Mouse (Mus musculus): ENCODE results near the gene Radil.

The Radil gene

DNA sequence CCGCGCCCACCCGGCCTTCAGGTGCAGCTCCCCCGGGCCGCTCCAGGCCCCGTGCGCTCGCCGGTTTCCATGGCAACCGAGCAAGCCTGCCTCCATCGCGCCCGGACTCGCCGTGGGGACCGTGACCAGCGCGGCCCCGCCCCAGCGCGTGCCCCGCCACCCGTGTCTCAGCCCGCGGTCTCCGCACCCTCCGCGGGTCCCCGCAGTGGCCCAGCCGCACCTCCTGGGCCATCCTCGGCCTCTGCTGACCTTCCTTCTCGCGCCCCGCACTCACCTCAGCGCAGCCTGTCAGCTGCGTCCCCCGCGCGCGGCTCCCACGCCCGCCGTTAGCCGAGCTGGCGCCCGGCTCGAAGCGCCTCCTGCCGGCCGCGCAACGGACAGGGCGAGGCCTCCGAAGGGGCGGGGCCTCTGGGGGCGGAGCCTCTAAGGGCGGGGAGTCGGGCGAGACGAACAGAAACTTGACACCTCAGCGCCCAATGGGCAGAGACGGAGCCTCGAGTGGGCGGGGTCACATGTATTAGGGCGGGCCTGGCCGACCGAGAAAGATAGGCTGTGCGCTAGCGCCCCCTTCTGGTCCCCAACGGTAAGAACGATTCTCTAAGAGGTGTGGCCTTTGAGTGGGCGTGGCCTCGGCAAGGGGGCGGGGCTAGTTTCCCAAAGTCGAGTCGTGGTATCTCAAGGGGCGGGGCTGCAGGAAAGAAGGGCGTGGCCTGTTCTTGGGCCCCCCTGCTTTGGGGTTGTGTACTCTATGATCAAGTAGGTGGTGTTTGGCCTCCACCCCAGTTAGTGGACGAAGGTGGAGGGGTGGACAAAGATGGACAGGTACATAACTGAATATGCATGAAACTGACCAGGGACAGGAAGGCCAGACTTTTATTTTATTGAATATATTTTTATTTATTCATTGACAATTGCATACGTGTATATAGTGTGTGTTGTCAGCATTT lies at the start of gene Radil:
Gene Radil (minus strand): TSS at position 393 of the 947 bp plus-strand sequence.
- peak; percentile 98 for DNase-seq (ENCODE audit: low read depth, low spot score)

DNA sequence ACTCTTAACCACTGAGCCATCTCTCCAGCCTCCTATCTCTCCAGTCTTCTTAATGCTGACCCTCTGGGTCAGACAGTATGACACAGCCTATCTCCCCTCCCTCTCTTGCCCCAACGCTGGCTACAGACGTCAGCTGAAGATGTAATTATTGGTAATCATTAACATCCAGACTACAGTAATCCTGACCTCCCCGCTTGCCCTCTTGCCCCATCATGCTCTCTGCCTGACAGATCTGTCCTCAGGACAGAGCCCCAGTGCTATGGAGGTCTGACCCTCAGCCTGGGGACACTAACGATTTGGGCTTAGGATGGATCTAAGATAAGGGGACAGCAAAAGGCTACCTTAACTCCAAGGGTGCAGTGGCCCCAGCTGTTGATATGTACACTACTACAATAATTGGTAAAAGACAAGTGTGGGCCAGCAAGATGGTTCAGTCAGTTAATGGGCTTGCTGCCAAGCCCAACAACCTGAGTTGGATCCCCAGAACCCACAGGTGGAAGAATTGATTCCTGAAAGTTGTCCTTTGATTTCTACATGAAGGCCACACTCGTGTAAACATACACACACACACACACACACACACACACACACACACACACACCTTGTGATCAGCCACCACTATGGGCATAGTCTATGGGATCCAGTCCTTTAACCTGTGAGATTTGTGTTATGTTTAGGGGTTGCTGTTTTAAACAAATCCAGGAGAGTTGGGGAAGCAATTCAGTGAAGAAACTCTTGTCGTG lies 46.9 kb upstream of the Radil start:
- no peak for DNase-seq (ENCODE audit: low read depth, low spot score)

- DNase-seq (ENCODE audit: low read depth, low spot score): no peak
These were observed 45.8 kb upstream of the Radil start for GRCm38 (mm10) chr5:142596723-142597122.

DNA sequence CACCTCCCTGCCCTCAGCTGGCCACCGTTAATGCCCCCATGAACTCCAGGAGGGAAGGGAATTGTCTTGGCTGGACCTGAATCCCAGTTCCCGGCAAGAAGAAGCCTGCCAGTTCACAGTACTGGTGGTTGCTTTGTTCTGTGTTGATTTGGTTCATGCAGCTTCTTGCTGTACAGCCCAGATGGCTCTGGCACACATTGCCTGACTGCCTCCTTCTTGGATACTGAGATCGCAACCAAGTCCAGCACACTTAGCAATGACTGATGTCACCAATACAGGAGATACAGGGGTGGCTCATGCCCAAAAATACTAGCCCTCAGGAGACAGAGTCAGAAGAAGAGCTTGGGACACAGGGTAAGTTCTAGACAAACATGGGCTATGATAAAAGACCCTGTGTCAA lies 44.8 kb upstream of the Radil start:
- no peak for DNase-seq (ENCODE audit: low read depth, low spot score)

DNA sequence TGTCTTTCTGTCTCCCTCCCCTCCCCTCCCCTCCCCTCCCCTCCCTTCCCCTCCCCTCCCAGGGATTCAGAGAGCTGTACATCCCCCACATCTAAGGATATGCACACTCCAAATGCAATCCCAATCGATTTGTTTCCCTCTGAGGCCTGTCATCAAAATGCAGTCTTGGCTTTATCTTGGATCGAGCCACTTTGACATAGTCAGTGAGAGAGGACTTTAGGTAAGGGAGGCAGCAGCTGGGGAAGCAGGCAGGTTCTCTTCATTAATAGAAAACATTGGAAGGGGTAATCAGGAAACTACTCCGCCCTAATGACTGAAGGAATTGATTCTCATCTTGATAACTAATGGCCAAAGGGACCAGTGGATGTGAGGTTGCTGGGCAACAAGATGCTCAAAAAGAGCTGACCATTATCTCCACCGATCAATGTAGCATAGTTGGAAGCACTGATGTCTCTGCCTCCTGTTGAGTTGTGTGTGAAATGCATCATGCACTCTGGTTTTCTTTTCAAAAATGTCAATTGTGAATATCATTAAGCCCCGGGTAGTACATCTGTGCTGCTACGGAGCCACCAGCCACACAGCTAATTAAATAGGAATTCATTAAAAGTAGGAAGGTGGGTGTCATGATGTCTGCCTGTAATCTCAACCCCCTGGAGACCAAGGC lies 40.2 kb upstream of the Radil start:
- DNase-seq (ENCODE audit: low read depth, low spot score): no peak

DNA sequence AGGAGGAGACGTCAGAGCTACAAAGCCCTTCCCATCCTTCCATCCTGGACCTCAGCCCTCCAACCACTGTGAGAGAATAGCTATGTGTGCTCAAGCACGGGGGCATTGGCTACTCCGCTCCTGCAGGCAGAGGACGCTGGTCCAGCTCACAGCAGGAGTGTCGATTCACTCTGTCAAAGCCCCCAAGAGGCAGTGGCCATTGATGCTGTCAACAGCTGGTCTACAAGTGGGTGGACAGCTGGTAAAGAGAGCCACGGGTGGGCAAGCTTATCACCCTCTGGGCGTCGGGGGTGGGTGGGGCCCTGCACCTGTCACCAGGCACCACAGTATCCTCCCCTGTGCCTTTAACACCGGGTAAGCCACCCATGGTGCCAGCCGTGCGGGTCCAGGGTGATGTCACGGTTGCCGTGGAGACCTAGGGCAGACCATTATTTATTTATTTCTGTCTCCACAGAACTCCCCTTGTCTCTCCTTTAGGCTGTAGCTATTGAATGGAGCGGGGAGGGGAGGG lies 32.8 kb upstream of the Radil start:
- DNase-seq (ENCODE audit: low read depth, low spot score): peak; percentile 47

DNA sequence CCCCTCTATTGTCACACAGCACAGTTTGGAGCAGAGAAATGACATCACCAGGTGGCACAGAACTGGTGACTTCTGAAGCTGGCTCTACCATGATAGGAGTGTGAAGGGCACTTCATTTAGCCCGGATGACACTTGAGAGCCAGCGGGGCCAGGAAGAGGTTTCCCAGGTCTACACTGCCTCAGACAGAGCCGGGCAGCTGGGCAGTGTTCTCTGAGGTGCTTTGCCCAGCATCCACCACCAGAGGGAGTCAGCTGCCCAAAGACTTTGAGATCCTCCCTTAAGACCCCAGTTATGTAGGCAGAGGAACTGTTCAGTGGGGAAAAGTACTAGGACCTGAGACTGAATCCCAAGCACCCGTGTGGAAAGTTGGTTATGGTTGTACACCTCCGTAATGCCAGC lies 30.6 kb upstream of the Radil start:
- DNase-seq (ENCODE audit: low read depth, low spot score): peak; percentile 82

DNA sequence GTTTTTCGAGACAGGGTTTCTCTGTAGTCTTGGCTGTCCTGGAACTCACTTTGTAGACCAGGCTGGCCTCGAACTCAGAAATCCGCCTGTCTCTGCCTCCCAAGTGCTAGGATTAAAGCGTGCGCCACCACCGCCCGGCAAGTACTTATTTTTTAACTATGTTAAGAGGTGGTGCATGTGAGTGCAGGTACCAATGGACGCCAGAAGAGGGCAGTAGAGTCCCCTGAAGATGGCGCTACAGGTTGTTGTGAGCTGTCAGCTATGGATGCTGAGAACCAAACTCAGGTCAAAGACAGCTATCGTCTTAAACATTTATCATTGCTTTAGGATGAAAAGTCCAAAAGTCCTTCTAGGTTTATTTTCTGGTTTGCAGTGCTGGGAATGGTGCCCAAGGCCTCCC lies 27.3 kb upstream of the Radil start:
- no peak for DNase-seq (ENCODE audit: low read depth, low spot score)

- DNase-seq (ENCODE audit: low read depth, low spot score): no peak
These were observed 25.9 kb upstream of the Radil start for GRCm38 (mm10) chr5:142576832-142577231.

DNA sequence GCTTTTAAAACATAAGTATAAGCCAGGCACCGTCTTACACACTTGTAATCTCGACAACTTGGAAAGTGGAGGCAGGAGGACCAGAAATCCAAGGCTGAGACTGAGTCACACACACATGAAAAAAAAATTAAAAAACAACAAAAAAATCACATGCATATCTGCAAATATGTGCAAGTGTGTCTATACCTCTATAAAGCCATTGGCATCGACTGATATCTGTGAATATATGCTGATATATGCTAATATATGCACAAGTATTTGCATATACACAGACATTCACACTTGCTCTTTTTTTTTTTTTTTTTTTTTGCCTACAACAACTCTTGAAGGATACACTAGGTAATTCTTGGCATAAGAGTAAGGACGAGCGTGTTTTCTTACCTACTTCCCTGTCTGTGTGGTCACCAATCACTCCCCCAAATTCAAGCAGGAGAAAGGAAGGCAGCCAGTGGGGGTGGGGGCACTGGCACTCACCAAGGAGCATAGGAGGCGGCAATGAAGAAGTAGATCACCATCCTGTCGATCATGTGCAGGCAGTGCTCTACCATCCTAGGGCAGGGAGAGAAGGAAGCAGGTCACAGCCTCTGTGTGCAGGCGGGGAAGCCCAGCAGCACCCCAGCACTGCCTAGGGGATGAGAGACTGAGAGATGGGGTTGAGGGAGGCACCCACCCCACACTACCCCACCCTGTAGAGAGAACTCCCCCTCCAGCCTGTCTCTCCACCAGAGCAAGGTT lies 23.6 kb upstream of the Radil start:
- DNase-seq (ENCODE audit: low read depth, low spot score): no peak

GRCm38 (mm10) chr5:142564606-142565005 lies 13.7 kb upstream of the Radil start:
- DNase-seq (ENCODE audit: low read depth, low spot score): no peak

DNA sequence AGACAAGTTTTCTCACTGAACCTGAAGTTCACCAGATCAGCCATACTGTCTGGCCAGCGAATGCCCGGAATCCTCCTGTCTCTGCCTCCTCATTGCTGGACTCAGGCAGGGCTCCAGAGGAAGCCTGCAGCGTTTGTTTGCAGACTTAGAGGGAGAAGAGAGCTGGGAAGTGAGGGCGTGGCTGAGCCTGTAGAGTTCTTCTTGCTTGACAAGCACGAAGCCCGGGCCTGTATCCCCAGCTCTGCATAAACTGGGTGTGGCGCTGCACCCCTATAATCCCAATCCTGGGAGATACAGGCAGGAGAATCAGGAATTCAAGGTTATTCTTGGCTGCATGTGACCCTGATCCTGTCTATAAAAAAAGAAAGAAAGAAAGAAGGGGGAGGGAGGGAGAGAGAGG lies 9.4 kb upstream of the Radil start:
- DNase-seq (ENCODE audit: low read depth, low spot score): no peak

GRCm38 (mm10) chr5:142557397-142558067 lies 6.6 kb upstream of the Radil start:
- DNase-seq (ENCODE audit: low read depth, low spot score): peak; percentile 87

DNA sequence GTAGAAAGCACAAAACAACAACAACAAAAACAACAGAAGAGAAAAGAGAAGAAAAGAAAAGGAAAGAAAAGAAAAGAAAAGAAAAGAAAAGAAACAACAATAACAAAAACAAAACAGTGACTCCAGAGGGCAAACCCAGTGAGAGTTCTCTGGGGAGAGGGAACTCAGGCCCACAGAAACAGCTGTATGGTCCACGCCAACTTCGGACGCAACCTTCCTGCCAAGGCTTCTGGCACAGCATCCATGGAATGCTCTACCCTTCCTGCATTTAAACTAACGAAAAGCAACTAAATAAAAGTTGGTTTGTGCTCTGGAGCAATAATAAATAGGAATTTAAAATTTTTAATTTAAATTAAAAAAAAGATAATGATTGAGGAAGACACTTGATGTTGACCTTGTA lies 5.8 kb upstream of the Radil start:
- DNase-seq (ENCODE audit: low read depth, low spot score): no peak

GRCm38 (mm10) chr5:142555866-142556265 lies 5.0 kb upstream of the Radil start:
- no peak for DNase-seq (ENCODE audit: low read depth, low spot score)

DNA sequence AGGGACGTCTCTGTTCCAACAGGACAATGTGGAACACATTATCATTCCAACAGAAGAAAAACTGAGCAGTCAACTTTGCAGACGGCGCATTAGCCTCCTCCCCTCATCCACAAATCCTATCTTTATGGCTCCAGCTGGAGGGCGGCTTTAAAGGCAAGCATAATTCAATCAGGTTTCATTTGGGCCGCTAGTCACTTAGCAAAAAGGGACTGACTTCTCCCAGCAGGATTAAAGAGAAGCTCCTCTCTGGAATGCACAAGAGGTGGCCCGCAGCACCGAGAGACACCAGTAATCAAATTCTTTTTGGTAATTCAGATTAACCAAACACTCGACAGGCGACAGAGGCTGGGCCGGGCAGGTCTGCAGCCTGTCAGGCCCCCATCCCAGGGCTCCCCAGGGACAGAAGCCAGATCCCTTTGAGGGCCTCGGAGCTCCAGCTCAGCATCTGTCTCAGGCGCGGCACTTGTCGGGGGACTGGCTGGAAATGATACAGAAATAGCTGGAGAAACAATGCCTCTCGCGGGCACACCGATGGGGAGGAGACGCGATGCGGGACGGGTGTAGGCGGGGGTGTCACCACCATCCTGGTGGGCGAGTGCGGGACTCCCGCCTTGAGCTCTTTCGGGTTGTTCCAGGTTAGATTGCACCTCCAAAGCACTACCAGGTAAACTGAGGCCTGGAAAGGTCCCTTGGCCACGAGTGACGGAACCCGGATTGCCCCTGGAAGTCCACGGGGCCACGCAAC lies 765 bp downstream of the Radil start:
- DNase-seq (ENCODE audit: low read depth, low spot score): peak; percentile 78

DNA sequence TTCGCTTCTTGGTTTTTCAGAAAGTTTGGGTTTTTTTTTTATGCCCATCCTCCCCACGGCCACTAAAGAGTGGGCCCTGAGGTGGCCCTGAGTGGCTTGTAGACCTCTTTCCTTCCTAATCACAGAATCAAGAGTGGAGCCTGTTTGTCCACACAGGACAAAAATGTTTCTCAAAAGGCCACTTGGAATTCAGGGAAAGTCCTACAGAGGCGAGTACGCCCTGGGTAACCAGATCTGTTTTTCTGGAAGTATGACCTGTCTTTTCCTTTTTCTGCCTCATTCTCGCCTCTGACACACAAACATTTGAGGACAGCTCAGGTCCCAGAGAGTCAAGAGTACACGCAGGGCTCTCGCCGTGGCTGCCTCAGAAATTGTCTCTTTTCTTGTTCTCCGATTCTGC lies 1.5 kb downstream of the Radil start:
- no peak for DNase-seq (ENCODE audit: low read depth, low spot score)

GRCm38 (mm10) chr5:142547066-142547465 lies 3.8 kb downstream of the Radil start:
- DNase-seq (ENCODE audit: low read depth, low spot score): no peak

GRCm38 (mm10) chr5:142546344-142546743 lies 4.6 kb downstream of the Radil start:
- DNase-seq (ENCODE audit: low read depth, low spot score): no peak
